Mouse (Mus musculus): Measurements from ENCODE around the gene Ube2q2. TPM values are rescaled to one million over a fixed set of nuclear protein-coding genes. Genes with fewer than 3 reads are reported as not detected.

Ube2q2 gene
- polyA plus RNA-seq, 1 experiment from 2014 or later, result 10.6 TPM

GRCm38 (mm10) chr9:55122586-55122985, 26.1 kb upstream of the Ube2q2 start:
- no peak overlapping the region for H3K4me2 ChIP-seq (ENCODE audit: low read depth, low read length)
- no peaks in the 10 kb centered on the region for H3K36me3 ChIP-seq (ENCODE audit: control insufficient read depth, insufficient read depth, low read length)
- no peak for ATAC-seq
- no peaks in the 10 kb centered on the region for H3K4me1 ChIP-seq (ENCODE audit: control insufficient read depth, insufficient read depth, low read length)
- H3K9me3 ChIP-seq (ENCODE audit: control insufficient read depth, low read length), result no peaks in the 10 kb centered on the region
- 47% methylated on average over 3 of the region's 3 CpGs for WGBS
- no peak overlapping the region for H3K9ac ChIP-seq (ENCODE audit: low read depth, low read length)
- no peaks in the 10 kb centered on the region for H3K27me3 ChIP-seq (replicated peaks; ENCODE audit: control insufficient read depth, insufficient read depth, low read length)
- H3K27ac ChIP-seq (ENCODE audit: low read length), result no peak overlapping the region
- no peak overlapping the region for H3K4me3 ChIP-seq (ENCODE audit: low read length)

GRCm38 (mm10) chr9:55125735-55126134, 22.9 kb upstream of the Ube2q2 start:
- H3K4me2 ChIP-seq (ENCODE audit: low read depth, low read length), result no peak overlapping the region
- no peaks in the 10 kb centered on the region for H3K36me3 ChIP-seq (ENCODE audit: control insufficient read depth, insufficient read depth, low read length)
- no peak overlapping the region for H3K27ac ChIP-seq (ENCODE audit: low read length)
- no peaks in the 10 kb centered on the region for H3K4me1 ChIP-seq (ENCODE audit: control insufficient read depth, insufficient read depth, low read length)
- H3K9me3 ChIP-seq (ENCODE audit: control insufficient read depth, low read length), result no peaks in the 10 kb centered on the region
- WGBS, result 78% methylated on average over 7 of the region's 7 CpGs
- H3K4me3 ChIP-seq (ENCODE audit: low read length), result no peak overlapping the region
- H3K9ac ChIP-seq (ENCODE audit: low read depth, low read length), result no peak overlapping the region
- ATAC-seq, result no peak
- H3K27me3 ChIP-seq (replicated peaks; ENCODE audit: control insufficient read depth, insufficient read depth, low read length), result no peaks in the 10 kb centered on the region

- no peak overlapping the region for H3K4me3 ChIP-seq (ENCODE audit: low read length)
- H3K27me3 ChIP-seq (replicated peaks; ENCODE audit: control insufficient read depth, insufficient read depth, low read length), result no peaks in the 10 kb centered on the region
- no peak overlapping the region for H3K9ac ChIP-seq (ENCODE audit: low read depth, low read length)
- no peak overlapping the region for H3K27ac ChIP-seq (ENCODE audit: low read length)
- 81% methylated on average over 1 of the region's 1 CpGs for WGBS
- H3K9me3 ChIP-seq (ENCODE audit: control insufficient read depth, low read length), result no peaks in the 10 kb centered on the region
- ATAC-seq, result no peak
- no peak overlapping the region for H3K4me2 ChIP-seq (ENCODE audit: low read depth, low read length)
- H3K4me1 ChIP-seq (ENCODE audit: control insufficient read depth, insufficient read depth, low read length), result no peaks in the 10 kb centered on the region
- H3K36me3 ChIP-seq (ENCODE audit: control insufficient read depth, insufficient read depth, low read length), result no peaks in the 10 kb centered on the region
These were observed 22.4 kb upstream of the Ube2q2 start for GRCm38 (mm10) chr9:55126295-55126694.

- Histone ChIP-seq H3K4me3 (ENCODE audit: low read length) (no peak overlapping the region), H3K4me2 (ENCODE audit: low read depth, low read length) (no peak overlapping the region), H3K27ac (ENCODE audit: low read length) (no peak overlapping the region), H3K9me3 (ENCODE audit: control insufficient read depth, low read length) (no peaks in the 10 kb centered on the region), H3K4me1 (ENCODE audit: control insufficient read depth, insufficient read depth, low read length) (peaks cover 5% of the 10 kb centered on the region; the same call in 1 of the 2 replicates), H3K9ac (ENCODE audit: low read depth, low read length) (no peak overlapping the region), H3K27me3 (replicated peaks; ENCODE audit: control insufficient read depth, insufficient read depth, low read length) (0 out of 2 replicates have a peak, but pooled peaks cover 2% of the 10 kb centered on the region), H3K36me3 (ENCODE audit: control insufficient read depth, insufficient read depth, low read length) (no peaks in the 10 kb centered on the region)
- no peak for ATAC-seq
These were observed 16.8 kb upstream of the Ube2q2 start for GRCm38 (mm10) chr9:55131851-55132250.

- Histone ChIP-seq H3K4me1 (ENCODE audit: control insufficient read depth, insufficient read depth, low read length) (peaks cover 7% of the 10 kb centered on the region; the same call in 1 of the 2 replicates), H3K4me2 (ENCODE audit: low read depth, low read length) (peak overlapping the region; percentile 9; the same call in 1 of the 2 replicates), H3K4me3 (ENCODE audit: low read length) (no peak overlapping the region), H3K9ac (ENCODE audit: low read depth, low read length) (no peak overlapping the region), H3K27ac (ENCODE audit: low read length) (no peak overlapping the region), H3K27me3 (replicated peaks; ENCODE audit: control insufficient read depth, insufficient read depth, low read length) (0 out of 2 replicates have a peak, but pooled peaks cover 2% of the 10 kb centered on the region), H3K9me3 (ENCODE audit: control insufficient read depth, low read length) (no peaks in the 10 kb centered on the region), H3K36me3 (ENCODE audit: control insufficient read depth, insufficient read depth, low read length) (no peaks in the 10 kb centered on the region)
- ATAC-seq, result peak; percentile 44
- WGBS, result 19% methylated on average over 5 of the region's 5 CpGs
These were observed 12.1 kb upstream of the Ube2q2 start for GRCm38 (mm10) chr9:55136576-55136975.

- no peak overlapping the region for H3K9ac ChIP-seq (ENCODE audit: low read depth, low read length)
- H3K27ac ChIP-seq (ENCODE audit: low read length), result no peak overlapping the region
- no peaks in the 10 kb centered on the region for H3K9me3 ChIP-seq (ENCODE audit: control insufficient read depth, low read length)
- WGBS, result 36% methylated on average over 4 of the region's 4 CpGs
- 0 out of 2 replicates have a peak, but pooled peaks cover 2% of the 10 kb centered on the region for H3K27me3 ChIP-seq (replicated peaks; ENCODE audit: control insufficient read depth, insufficient read depth, low read length)
- peak overlapping the region; percentile 9; the same call in 1 of the 2 replicates for H3K4me2 ChIP-seq (ENCODE audit: low read depth, low read length)
- peaks cover 7% of the 10 kb centered on the region; the same call in 1 of the 2 replicates for H3K4me1 ChIP-seq (ENCODE audit: control insufficient read depth, insufficient read depth, low read length)
- peak; percentile 87 for ATAC-seq
- H3K4me3 ChIP-seq (ENCODE audit: low read length), result no peak overlapping the region
- no peaks in the 10 kb centered on the region for H3K36me3 ChIP-seq (ENCODE audit: control insufficient read depth, insufficient read depth, low read length)
These were observed 11.5 kb upstream of the Ube2q2 start for GRCm38 (mm10) chr9:55137112-55137511.

GRCm38 (mm10) chr9:55139958-55140357, 8.7 kb upstream of the Ube2q2 start:
- no peak for ATAC-seq
- WGBS, result 74% methylated on average over 5 of the region's 5 CpGs
- Histone ChIP-seq H3K4me1 (ENCODE audit: control insufficient read depth, insufficient read depth, low read length) (peaks cover 7% of the 10 kb centered on the region; the same call in 1 of the 2 replicates), H3K36me3 (ENCODE audit: control insufficient read depth, insufficient read depth, low read length) (no peaks in the 10 kb centered on the region), H3K4me3 (ENCODE audit: low read length) (no peak overlapping the region), H3K4me2 (ENCODE audit: low read depth, low read length) (no peak overlapping the region), H3K9ac (ENCODE audit: low read depth, low read length) (no peak overlapping the region), H3K27me3 (replicated peaks; ENCODE audit: control insufficient read depth, insufficient read depth, low read length) (no peaks in the 10 kb centered on the region), H3K27ac (ENCODE audit: low read length) (no peak overlapping the region), H3K9me3 (ENCODE audit: control insufficient read depth, low read length) (no peaks in the 10 kb centered on the region)

GRCm38 (mm10) chr9:55149499-55150278, 1.0 kb downstream of the Ube2q2 start:
- Histone ChIP-seq H3K9ac (ENCODE audit: low read depth, low read length) (peak overlapping the region; percentile 91), H3K9me3 (ENCODE audit: control insufficient read depth, low read length) (no peaks in the 10 kb centered on the region), H3K4me2 (ENCODE audit: low read depth, low read length) (peak overlapping the region; percentile 92), H3K27me3 (replicated peaks; ENCODE audit: control insufficient read depth, insufficient read depth, low read length) (no peaks in the 10 kb centered on the region), H3K36me3 (ENCODE audit: control insufficient read depth, insufficient read depth, low read length) (no peaks in the 10 kb centered on the region), H3K4me3 (ENCODE audit: low read length) (peak overlapping the region; percentile 91), H3K27ac (ENCODE audit: low read length) (peak overlapping the region; percentile 69), H3K4me1 (ENCODE audit: control insufficient read depth, insufficient read depth, low read length) (peaks cover 7% of the 10 kb centered on the region)
- ATAC-seq, result peak; percentile 83
- WGBS, result under 1% methylated on average over 82 of the region's 93 CpGs

GRCm38 (mm10) chr9:55150279-55150726, 1.6 kb downstream of the Ube2q2 start:
- Histone ChIP-seq H3K9me3 (ENCODE audit: control insufficient read depth, low read length) (no peaks in the 10 kb centered on the region), H3K36me3 (ENCODE audit: control insufficient read depth, insufficient read depth, low read length) (no peaks in the 10 kb centered on the region), H3K9ac (ENCODE audit: low read depth, low read length) (peak overlapping the region; percentile 91), H3K27me3 (replicated peaks; ENCODE audit: control insufficient read depth, insufficient read depth, low read length) (no peaks in the 10 kb centered on the region), H3K4me3 (ENCODE audit: low read length) (peak overlapping the region; percentile 91), H3K4me2 (ENCODE audit: low read depth, low read length) (peak overlapping the region; percentile 92), H3K4me1 (ENCODE audit: control insufficient read depth, insufficient read depth, low read length) (peaks cover 7% of the 10 kb centered on the region), H3K27ac (ENCODE audit: low read length) (peak overlapping the region; percentile 69; the same call in 1 of the 2 replicates)
- peak; percentile 27; the same call in 1 of the 2 replicates for ATAC-seq
- WGBS, result 3% methylated on average over 13 of the region's 13 CpGs
